Mouse (Mus musculus): ENCODE data around the gene Clec10a. TPM values are rescaled to one million over a fixed set of nuclear protein-coding genes. Genes with fewer than 3 reads are reported as not detected.
"Not testable (repeated sequence)": the region's sequence is repeated elsewhere in the genome, so short reads cannot be mapped to it uniquely, and the experiment has no call there.

Gene Clec10a
- total and polyA plus RNA-seq, 3 experiments = 1.7 to 3.8 (median 3.2) TPM

GRCm38 (mm10) chr11:70139171-70139570, 16.8 kb upstream of the Clec10a start:
- no peak for DNase-seq
- Histone ChIP-seq H3K27me3 (ENCODE audit: control insufficient read depth, insufficient read depth, low read length) (no peaks in the 10 kb centered on the region), H3K4me3 (no peak overlapping the region), H3K9ac (ENCODE audit: low read depth, low read length) (no peak overlapping the region), H3K79me2 (replicated peaks; ENCODE audit: control insufficient read depth, insufficient read depth, low read length) (no peaks in the 10 kb centered on the region), H3K27ac (no peak overlapping the region), H3K36me3 (ENCODE audit: control insufficient read depth, insufficient read depth, low read length) (no peaks in the 10 kb centered on the region), H3K4me1 (ENCODE audit: control insufficient read depth, insufficient read depth, low read length) (no peaks in the 10 kb centered on the region)
- no peak for TF ChIP-seq CTCF (IDR thresholded peaks at IDR 0.05)
- TF ChIP-seq POLR2A (IDR thresholded peaks at IDR 0.05; ENCODE audit: insufficient read depth, low read depth, low read length) = no peak
- TF ChIP-seq EP300 (IDR thresholded peaks at IDR 0.05; ENCODE audit: insufficient read depth, low read depth, low read length) = no peak
- WGBS = 59% methylated on average over 10 of the region's 10 CpGs
- intact Hi-C loops (cut with DNase I) = no loop called here

- no peaks in the 10 kb centered on the region for H3K4me1 ChIP-seq (ENCODE audit: control insufficient read depth, insufficient read depth, low read length)
- intact Hi-C loops (cut with DNase I) = no loop called here
- no peak overlapping the region for H3K4me3 ChIP-seq
- H3K79me2 ChIP-seq (replicated peaks; ENCODE audit: control insufficient read depth, insufficient read depth, low read length) = no peaks in the 10 kb centered on the region
- DNase-seq = no peak
- 55% methylated on average over 3 of the region's 3 CpGs for WGBS
- H3K27me3 ChIP-seq (ENCODE audit: control insufficient read depth, insufficient read depth, low read length) = no peaks in the 10 kb centered on the region
- H3K36me3 ChIP-seq (ENCODE audit: control insufficient read depth, insufficient read depth, low read length) = no peaks in the 10 kb centered on the region
- TF ChIP-seq CTCF (IDR thresholded peaks at IDR 0.05) (peak; percentile 20), EP300 (IDR thresholded peaks at IDR 0.05; ENCODE audit: insufficient read depth, low read depth, low read length) (no peak), POLR2A (IDR thresholded peaks at IDR 0.05; ENCODE audit: insufficient read depth, low read depth, low read length) (no peak)
- no peak overlapping the region for H3K27ac ChIP-seq
- no peak overlapping the region for H3K9ac ChIP-seq (ENCODE audit: low read depth, low read length)
Measured at GRCm38 (mm10) chr11:70151072-70151471, 4.9 kb upstream of the Clec10a start.

GRCm38 (mm10) chr11:70162336-70162735, 6.3 kb downstream of the Clec10a start:
- DNase-seq = no peak
- Histone ChIP-seq H3K79me2 (replicated peaks; ENCODE audit: control insufficient read depth, insufficient read depth, low read length) (no peaks in the 10 kb centered on the region), H3K27ac (no peak overlapping the region), H3K4me1 (ENCODE audit: control insufficient read depth, insufficient read depth, low read length) (no peaks in the 10 kb centered on the region), H3K4me3 (no peak overlapping the region), H3K36me3 (ENCODE audit: control insufficient read depth, insufficient read depth, low read length) (no peaks in the 10 kb centered on the region), H3K27me3 (ENCODE audit: control insufficient read depth, insufficient read depth, low read length) (no peaks in the 10 kb centered on the region), H3K9ac (ENCODE audit: low read depth, low read length) (no peak overlapping the region)
- intact Hi-C loops (cut with DNase I) = no loop called here
- TF ChIP-seq EP300 (IDR thresholded peaks at IDR 0.05; ENCODE audit: insufficient read depth, low read depth, low read length) = no peak
- no peak for TF ChIP-seq CTCF (IDR thresholded peaks at IDR 0.05)
- no peak for TF ChIP-seq POLR2A (IDR thresholded peaks at IDR 0.05; ENCODE audit: insufficient read depth, low read depth, low read length)
- WGBS = 33% methylated on average over 3 of the region's 3 CpGs

GRCm38 (mm10) chr11:70165972-70166921, 10.2 kb downstream of the Clec10a start:
- Histone ChIP-seq H3K27me3 (ENCODE audit: control insufficient read depth, insufficient read depth, low read length) (no peaks in the 10 kb centered on the region), H3K4me1 (ENCODE audit: control insufficient read depth, insufficient read depth, low read length) (no peaks in the 10 kb centered on the region), H3K9ac (ENCODE audit: low read depth, low read length) (no peak overlapping the region), H3K4me3 (no peak overlapping the region), H3K27ac (no peak overlapping the region), H3K79me2 (replicated peaks; ENCODE audit: control insufficient read depth, insufficient read depth, low read length) (no peaks in the 10 kb centered on the region), H3K36me3 (ENCODE audit: control insufficient read depth, insufficient read depth, low read length) (no peaks in the 10 kb centered on the region)
- 63% methylated on average over 16 of the region's 16 CpGs for WGBS
- DNase-seq = peak; percentile 28 to 50
- intact Hi-C loops (cut with DNase I) = no loop called here
- 0 out of 2 replicates have a peak, but pooled peaks have one; percentile 29 for TF ChIP-seq POLR2A (IDR thresholded peaks at IDR 0.05; ENCODE audit: insufficient read depth, low read depth, low read length)
- no peak for TF ChIP-seq CTCF (IDR thresholded peaks at IDR 0.05)

GRCm38 (mm10) chr11:70168136-70168535, 12.1 kb downstream of the Clec10a start:
- no peak overlapping the region for H3K9ac ChIP-seq (ENCODE audit: low read depth, low read length)
- H3K27ac ChIP-seq = no peak overlapping the region
- TF ChIP-seq EP300 (IDR thresholded peaks at IDR 0.05; ENCODE audit: insufficient read depth, low read depth, low read length) (no peak), CTCF (IDR thresholded peaks at IDR 0.05) (no peak), POLR2A (IDR thresholded peaks at IDR 0.05; ENCODE audit: insufficient read depth, low read depth, low read length) (no peak)
- H3K4me3 ChIP-seq = no peak overlapping the region
- WGBS = 48% methylated on average over 7 of the region's 7 CpGs
- no peaks in the 10 kb centered on the region for H3K27me3 ChIP-seq (ENCODE audit: control insufficient read depth, insufficient read depth, low read length)
- DNase-seq = no peak
- intact Hi-C loops (cut with DNase I) = no loop called here
- no peaks in the 10 kb centered on the region for H3K4me1 ChIP-seq (ENCODE audit: control insufficient read depth, insufficient read depth, low read length)
- no peaks in the 10 kb centered on the region for H3K36me3 ChIP-seq (ENCODE audit: control insufficient read depth, insufficient read depth, low read length)
- H3K79me2 ChIP-seq (replicated peaks; ENCODE audit: control insufficient read depth, insufficient read depth, low read length) = no peaks in the 10 kb centered on the region

- DNase-seq; H3K27ac ChIP-seq; H3K79me2 ChIP-seq (replicated peaks; ENCODE audit: control insufficient read depth, insufficient read depth, low read length); H3K36me3 ChIP-seq (ENCODE audit: control insufficient read depth, insufficient read depth, low read length); H3K27me3 ChIP-seq (ENCODE audit: control insufficient read depth, insufficient read depth, low read length); H3K4me1 ChIP-seq (ENCODE audit: control insufficient read depth, insufficient read depth, low read length); intact Hi-C loops (cut with DNase I); H3K4me3 ChIP-seq; H3K9ac ChIP-seq (ENCODE audit: low read depth, low read length): not testable (repeated sequence)
- WGBS = 89% methylated on average over 7 of the region's 7 CpGs
Measured at GRCm38 (mm10) chr11:70169471-70169870, 13.5 kb downstream of the Clec10a start.

Data from heart, adult 2 months (tissue).